Comparison of ENCODE assay signal across 8 mouse cellular contexts in genomic region chrX:94635961-94636563, GRCm38 (mm10). TPM values are rescaled to one million over a fixed set of nuclear protein-coding genes. Genes with fewer than 3 reads are reported as not detected.
DNase-seq lines count a peak whose midpoint lies in the region; ATAC-seq and TF ChIP-seq lines count a peak whose summit lies in the region.

Gspt2 (plus strand) TSS chrX:94636069.

- TF ChIP-seq EP300 in ES-Bruce4 (IDR thresholded peaks at IDR 0.05; ENCODE audit: insufficient read depth, low read depth, low read length), result no peak

- peak; percentile 85 for DNase-seq in brain, embryonic 14.5 days (ENCODE audit: low read depth)
- DNase-seq in forebrain, embryonic 10.5 days (ENCODE audit: extremely low spot score, low spot score), result peak; percentile 64
- peak; percentile 20 to 57 for DNase-seq in kidney, postnatal 25 days
- DNase-seq in urinary bladder, postnatal 36 days (ENCODE audit: low spot score in 2 of 2), result peak; percentile 1 to 35

- no peaks in the 10 kb centered on the region; the same call in 1 of the 2 replicates for H3K36me3 ChIP-seq in ES-Bruce4 (ENCODE audit: control insufficient read depth, insufficient read depth, low read length, poor library complexity, severe bottlenecking)
- H3K36me3 ChIP-seq in forebrain, embryonic 10.5 days (replicated peaks), result peaks cover 5% of the 10 kb centered on the region
- no peaks in the 10 kb centered on the region for H3K36me3 ChIP-seq in heart, embryonic 16.5 days (ENCODE audit: control insufficient read depth, insufficient read depth)
- H3K36me3 ChIP-seq in liver, embryonic 15.5 days (replicated peaks), result no peaks in the 10 kb centered on the region
- H3K36me3 ChIP-seq in neural tube, embryonic 12.5 days, result no peaks in the 10 kb centered on the region

- H3K4me3 ChIP-seq in ES-Bruce4 (ENCODE audit: low read depth, low read length), result peak within 1 kb of the TSS; percentile 93
- H3K4me3 ChIP-seq in forebrain, embryonic 10.5 days, result peak within 1 kb of the TSS; percentile 67
- H3K4me3 ChIP-seq in heart, embryonic 16.5 days (ENCODE audit: low read length), result peak within 1 kb of the TSS; percentile 71
- peak within 1 kb of the TSS; percentile 53 for H3K4me3 ChIP-seq in liver, embryonic 15.5 days (replicated peaks)
- H3K4me3 ChIP-seq in neural tube, embryonic 12.5 days, result peak within 1 kb of the TSS; percentile 53

- no peaks in the 10 kb centered on the region for H3K27me3 ChIP-seq in ES-Bruce4 (ENCODE audit: control insufficient read depth, insufficient read depth, low read length, poor library complexity, severe bottlenecking)
- peaks cover 67% of the 10 kb centered on the region for H3K27me3 ChIP-seq in forebrain, embryonic 10.5 days (ENCODE audit: poor library complexity, severe bottlenecking)
- peaks cover 6% of the 10 kb centered on the region; the same call in 1 of the 2 replicates for H3K27me3 ChIP-seq in heart, embryonic 16.5 days (ENCODE audit: control insufficient read depth, insufficient read depth, low read length)
- H3K27me3 ChIP-seq in liver, embryonic 15.5 days, result peaks cover 47% of the 10 kb centered on the region
- no peaks in the 10 kb centered on the region for H3K27me3 ChIP-seq in neural tube, embryonic 12.5 days (replicated peaks)

- H3K4me1 ChIP-seq in ES-Bruce4 (ENCODE audit: control insufficient read depth, insufficient read depth, low read length), result no peaks in the 10 kb centered on the region
- peaks cover 17% of the 10 kb centered on the region for H3K4me1 ChIP-seq in forebrain, embryonic 10.5 days
- no peaks in the 10 kb centered on the region for H3K4me1 ChIP-seq in heart, embryonic 16.5 days (ENCODE audit: control insufficient read depth, insufficient read depth, low read length)
- H3K4me1 ChIP-seq in liver, embryonic 15.5 days (replicated peaks), result no peaks in the 10 kb centered on the region
- H3K4me1 ChIP-seq in neural tube, embryonic 12.5 days, result no peaks in the 10 kb centered on the region

- H3K9ac ChIP-seq in ES-Bruce4 (ENCODE audit: low read depth, poor library complexity, severe bottlenecking), result peak within 1 kb of the TSS; percentile 80
- H3K9ac ChIP-seq in heart, embryonic 16.5 days (ENCODE audit: low read length), result peak within 1 kb of the TSS; percentile 77
- no peak within 1 kb of the TSS for H3K9ac ChIP-seq in liver, embryonic 15.5 days
- H3K9ac ChIP-seq in neural tube, embryonic 12.5 days, result peak within 1 kb of the TSS; percentile 70

- peak within 1 kb of the TSS; percentile 70 for H3K4me2 ChIP-seq in heart, embryonic 16.5 days (ENCODE audit: low read depth, low read length)
- peak within 1 kb of the TSS; percentile 60 for H3K4me2 ChIP-seq in liver, embryonic 15.5 days
- peak within 1 kb of the TSS; percentile 56 for H3K4me2 ChIP-seq in neural tube, embryonic 12.5 days (replicated peaks)

- H3K9me3 ChIP-seq in ES-Bruce4 (replicated peaks; ENCODE audit: control insufficient read depth, insufficient read depth, low read length, poor library complexity, severe bottlenecking), result no peaks in the 10 kb centered on the region
- H3K9me3 ChIP-seq in forebrain, embryonic 10.5 days, result no peaks in the 10 kb centered on the region
- H3K9me3 ChIP-seq in heart, embryonic 16.5 days (replicated peaks; ENCODE audit: control insufficient read depth, low read length), result no peaks in the 10 kb centered on the region
- no peaks in the 10 kb centered on the region for H3K9me3 ChIP-seq in liver, embryonic 15.5 days (replicated peaks)
- H3K9me3 ChIP-seq in neural tube, embryonic 12.5 days, result no peaks in the 10 kb centered on the region

- TF ChIP-seq POLR2A in ES-Bruce4 (IDR thresholded peaks at IDR 0.05; ENCODE audit: insufficient read depth, low read length), result peak; percentile 43
- peak; percentile 68; the same call in 1 of the 2 replicates for TF ChIP-seq POLR2A in brain, embryonic 14.5 days (IDR thresholded peaks at IDR 0.05; ENCODE audit: borderline replicate concordance, extremely low read depth, insufficient read depth, insufficient read length, poor library complexity, severe bottlenecking)

- no peak within 1 kb of the TSS for H3K27ac ChIP-seq in ES-Bruce4 (ENCODE audit: insufficient read depth, low read length)
- H3K27ac ChIP-seq in forebrain, embryonic 10.5 days, result peak within 1 kb of the TSS; percentile 85
- H3K27ac ChIP-seq in heart, embryonic 16.5 days (ENCODE audit: low read length), result no peak within 1 kb of the TSS
- H3K27ac ChIP-seq in liver, embryonic 15.5 days (replicated peaks), result no peak within 1 kb of the TSS
- H3K27ac ChIP-seq in neural tube, embryonic 12.5 days, result no peak within 1 kb of the TSS

- no peak for TF ChIP-seq CTCF in ES-Bruce4 (IDR thresholded peaks at IDR 0.05; ENCODE audit: low read depth, low read length)
- TF ChIP-seq CTCF in brain, embryonic 14.5 days (IDR thresholded peaks at IDR 0.05; ENCODE audit: borderline replicate concordance, extremely low read depth, insufficient read depth, insufficient read length), result no peak

- ATAC-seq in heart, embryonic 16.5 days (replicated peaks; ENCODE audit: extremely low read depth, insufficient read depth, low FRiP score), result peak; percentile 63
- ATAC-seq in liver, embryonic 15.5 days (ENCODE audit: insufficient read depth), result no peak; the same call in 1 of the 2 replicates
- peak; percentile 91 for ATAC-seq in neural tube, embryonic 12.5 days (ENCODE audit: low FRiP score, low read depth)

- WGBS in forebrain, embryonic 10.5 days, result 20% methylated on average over 53 of the region's 53 CpGs
- 14% methylated on average over 53 of the region's 53 CpGs for WGBS in heart, embryonic 16.5 days
- 13% methylated on average over 53 of the region's 53 CpGs for WGBS in liver, embryonic 15.5 days (ENCODE audit: insufficient replicate concordance)
- 24% methylated on average over 49 of the region's 53 CpGs for whole genome bisulfite sequencing in neural tube, embryonic 12.5 days

RNA-seq across cellular contexts. Expression of gene Gspt2, which starts in this region (rescaled TPM):
- 14.6 and 16.2 TPM in 2 replicates for polyA plus RNA-seq in ES-Bruce4 (2011; ENCODE audit: insufficient read depth, insufficient read length, low read depth, missing spikeins)
- 20.1 and 22.5 TPM in 2 replicates for polyA plus RNA-seq in brain, embryonic 14.5 days (2012; rRNA removed)
- polyA plus RNA-seq in forebrain, embryonic 10.5 days (2016; fragmentation: Nextera tagmentation; extraction: Ambion mirVana), result 9.5 and 12.3 TPM in 2 replicates
- polyA plus RNA-seq in heart, embryonic 16.5 days (2015; fragmentation: Nextera tagmentation; extraction: Ambion mirVana), result 2.6 and 3.1 TPM in 2 replicates
- 0.64 and 0.83 TPM in 2 replicates for polyA plus RNA-seq in liver, embryonic 15.5 days (2015; fragmentation: Nextera tagmentation; extraction: Ambion mirVana)
- 12.1 and 13.5 TPM in 2 replicates for polyA plus RNA-seq in neural tube, embryonic 12.5 days (2016; fragmentation: Nextera tagmentation; extraction: Ambion mirVana)

Comparison
In these comparisons a context has a peak if more than half of its experiments do, and no peak if none do; other contexts are left out.
1. DNase-seq: peak in every context shown above with its lines; median percentile 85 in brain, embryonic 14.5 days; 64 in forebrain, embryonic 10.5 days; 38 in kidney, postnatal 25 days; 18 in urinary bladder, postnatal 36 days.